Mouse (Mus musculus): ENCODE data around the gene Rph3al. TPM values are rescaled to one million over a fixed set of nuclear protein-coding genes. Genes with fewer than 3 reads are reported as not detected.
A peak's percentile ranks its signal among the peaks of the same experiment; 100 is the strongest.

Gene Rph3al
- total RNA-seq, 2 experiments from 2014 or later, result 15.0 to 17.0 TPM

GRCm38 (mm10) chr11:75827414-75827813 lies 110.8 kb downstream of the Rph3al start:
- no peak for DNase-seq (ENCODE audit: low spot score in 2 of 2)

- DNase-seq (ENCODE audit: low spot score in 2 of 2), result peak in 1 of 2 experiments; percentile 24
Observed at GRCm38 (mm10) chr11:75823506-75823905, 114.7 kb downstream of the Rph3al start.

- peak in 1 of 2 experiments; percentile 31 for DNase-seq (ENCODE audit: low spot score in 2 of 2)
Observed at GRCm38 (mm10) chr11:75813085-75813484, 125.1 kb downstream of the Rph3al start.

GRCm38 (mm10) chr11:75811900-75812299 lies 126.3 kb downstream of the Rph3al start:
- peak; percentile 81 to 92 for DNase-seq (ENCODE audit: low spot score in 2 of 2)

GRCm38 (mm10) chr11:75810526-75810925 lies 127.7 kb downstream of the Rph3al start:
- no peak for DNase-seq (ENCODE audit: low spot score in 2 of 2)

GRCm38 (mm10) chr11:75807486-75807885 lies 130.7 kb downstream of the Rph3al start:
- peak in 1 of 2 experiments; percentile 25 for DNase-seq (ENCODE audit: low spot score in 2 of 2)

GRCm38 (mm10) chr11:75801771-75802550 lies 136.3 kb downstream of the Rph3al start:
- no peak for DNase-seq (ENCODE audit: low spot score in 2 of 2)

GRCm38 (mm10) chr11:75801369-75801768 lies 136.9 kb downstream of the Rph3al start:
- DNase-seq (ENCODE audit: low spot score in 2 of 2), result no peak

- DNase-seq (ENCODE audit: low spot score in 2 of 2), result no peak
Observed at GRCm38 (mm10) chr11:75796536-75797246, 141.5 kb downstream of the Rph3al start.

- peak; percentile 57 to 59 for DNase-seq (ENCODE audit: low spot score in 2 of 2)
Observed at GRCm38 (mm10) chr11:75796029-75796445, 142.2 kb downstream of the Rph3al start, which contains the start of gene Doc2b. Gene Doc2b (minus strand): TSS chr11:75796049.

GRCm38 (mm10) chr11:75795321-75795636 lies 142.9 kb downstream of the Rph3al start:
- peak; percentile 50 to 54 for DNase-seq (ENCODE audit: low spot score in 2 of 2)

- no peak for DNase-seq (ENCODE audit: low spot score in 2 of 2)
Observed at GRCm38 (mm10) chr11:75794602-75795320, 143.5 kb downstream of the Rph3al start.

GRCm38 (mm10) chr11:75793351-75793750 lies 144.9 kb downstream of the Rph3al start:
- no peak for DNase-seq (ENCODE audit: low spot score in 2 of 2)

- DNase-seq (ENCODE audit: low spot score in 2 of 2), result no peak
Observed at GRCm38 (mm10) chr11:75792535-75792934, 145.7 kb downstream of the Rph3al start.

- no peak for DNase-seq (ENCODE audit: low spot score in 2 of 2)
Observed at GRCm38 (mm10) chr11:75785897-75786296, 152.3 kb downstream of the Rph3al start.

- no peak for DNase-seq (ENCODE audit: low spot score in 2 of 2)
Observed at GRCm38 (mm10) chr11:75783799-75784198, 154.4 kb downstream of the Rph3al start.

GRCm38 (mm10) chr11:75781919-75782318 lies 156.3 kb downstream of the Rph3al start:
- DNase-seq (ENCODE audit: low spot score in 2 of 2), result peak; percentile 61 to 63
